Mouse (Mus musculus) kidney, adult 8-10 months (tissue): ENCODE measurements at regions not wholly inside any gene's neighbourhood (a gene's known extent, or its start where the extent isn't known, plus 50 kb on each side); places are given as distances from the start of the nearest gene placed in this dataset.

Experiments used
- DNase-seq, 2 experiments: peaks; one replicate each; pipeline ENCODE4 v3.0.0; 2022

DNA sequence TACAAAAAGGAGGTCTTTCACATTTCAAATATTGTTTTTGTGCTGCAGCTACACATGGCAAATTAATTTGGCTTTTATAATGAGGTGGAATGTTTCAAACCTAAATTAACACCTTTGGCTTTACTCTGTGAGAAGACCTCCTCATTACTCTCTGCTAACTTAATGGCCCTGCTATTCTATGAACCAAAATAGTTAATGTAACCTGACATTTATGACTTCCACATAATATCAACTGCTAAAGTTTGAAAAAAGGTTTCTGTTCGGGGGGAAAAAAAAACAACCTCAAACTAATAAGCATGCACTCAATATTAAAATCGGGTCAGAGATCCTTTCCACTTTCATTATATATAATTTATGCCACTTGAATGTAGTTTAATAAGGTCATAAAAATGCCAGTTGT, 197.2 kb upstream of the Cep162 start:
- DNase-seq, result no peak

DNA sequence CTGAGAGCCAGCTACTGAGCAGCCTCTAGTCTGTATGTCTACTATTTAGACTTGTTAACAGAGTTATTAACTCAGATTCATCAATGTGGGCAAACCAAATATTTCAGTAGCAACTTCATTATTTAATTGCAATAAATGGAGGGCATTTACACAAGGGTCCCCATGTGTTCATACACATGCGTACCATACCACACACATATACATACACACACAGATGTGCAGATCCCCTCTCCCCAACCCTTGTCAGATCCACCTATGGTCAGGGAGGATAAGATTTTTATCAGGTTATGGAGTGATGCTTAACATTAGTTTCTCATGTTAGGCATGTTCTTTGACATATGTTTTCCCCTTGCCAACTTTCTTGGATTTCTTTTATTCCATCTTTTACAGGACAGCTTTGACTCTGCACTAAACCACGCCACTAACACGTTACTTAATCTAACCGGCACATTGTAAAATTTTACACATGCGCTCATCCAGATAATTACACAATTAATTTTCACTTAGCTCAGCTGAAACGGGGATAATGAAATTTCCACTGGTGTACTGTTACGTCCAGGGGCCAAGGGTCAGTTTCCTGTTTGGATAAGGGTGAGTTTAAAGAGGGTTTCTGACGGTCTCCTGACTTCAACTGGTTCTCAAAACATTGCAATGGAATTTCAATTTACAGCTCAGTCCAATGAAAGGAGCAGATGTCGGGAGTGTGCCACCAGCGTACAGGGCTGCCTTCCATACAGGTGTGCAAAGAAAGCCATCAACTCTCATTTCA, 188.3 kb upstream of the Cep162 start:
- DNase-seq, result no peak

DNA sequence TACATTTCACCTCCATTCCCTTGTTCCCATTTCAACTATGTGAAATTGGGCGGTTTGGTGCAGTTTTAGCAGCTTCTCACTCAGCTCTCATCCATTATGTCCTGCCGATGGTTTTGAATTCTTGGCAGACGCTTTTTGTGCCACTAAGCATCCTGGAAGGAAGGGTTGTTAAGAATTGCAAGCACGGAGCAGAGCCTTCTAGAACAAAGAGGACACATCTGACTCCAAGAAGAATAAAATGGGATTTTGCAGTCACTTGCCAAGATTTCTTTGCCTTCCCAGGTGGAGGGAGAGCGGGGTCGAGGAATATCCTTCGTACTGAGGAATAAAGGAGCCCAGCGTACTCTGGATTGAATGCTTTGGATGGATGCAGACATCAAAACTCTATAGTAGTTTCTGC, 176.7 kb upstream of the Cep162 start:
- no peak for DNase-seq

DNA sequence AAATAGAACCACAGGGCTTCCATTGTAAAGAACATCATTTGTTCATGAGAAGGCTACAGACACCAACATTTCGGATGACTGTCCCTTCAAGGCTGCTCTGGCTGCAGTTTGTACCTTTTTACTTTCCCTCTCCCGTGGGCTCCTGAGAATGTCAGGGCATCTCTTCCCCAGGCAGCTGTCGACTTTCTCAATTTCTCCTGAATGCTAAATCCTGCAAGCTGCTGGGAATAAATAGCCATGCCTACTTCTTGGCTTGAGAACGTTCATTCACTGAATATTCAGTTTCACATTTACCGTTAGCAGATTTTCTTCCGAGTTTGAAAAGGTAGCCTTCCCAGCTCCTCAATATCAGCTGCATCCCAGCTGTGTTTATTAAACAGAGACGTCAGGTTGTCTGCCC, 176.2 kb upstream of the Cep162 start:
- DNase-seq, result no peak

DNA sequence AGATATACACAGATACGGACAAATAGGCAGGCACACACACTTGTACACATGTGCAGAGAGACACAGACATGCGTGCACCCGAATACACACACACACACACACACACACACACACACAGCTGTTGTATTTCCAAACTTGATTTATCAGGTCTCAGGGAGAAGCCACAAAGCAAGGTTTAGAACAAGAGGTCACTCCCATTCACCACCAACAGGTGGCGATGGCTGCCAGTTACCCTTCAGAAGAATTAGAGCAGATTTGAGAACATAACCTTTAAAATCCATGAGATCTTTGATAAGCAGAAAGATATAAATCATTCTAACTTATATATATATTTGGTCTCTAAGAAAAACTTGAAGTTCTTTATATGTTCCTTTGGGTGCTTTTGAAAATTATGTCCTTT, 169.9 kb upstream of the Cep162 start:
- peak in 1 of 2 experiments; percentile 41 for DNase-seq

DNA sequence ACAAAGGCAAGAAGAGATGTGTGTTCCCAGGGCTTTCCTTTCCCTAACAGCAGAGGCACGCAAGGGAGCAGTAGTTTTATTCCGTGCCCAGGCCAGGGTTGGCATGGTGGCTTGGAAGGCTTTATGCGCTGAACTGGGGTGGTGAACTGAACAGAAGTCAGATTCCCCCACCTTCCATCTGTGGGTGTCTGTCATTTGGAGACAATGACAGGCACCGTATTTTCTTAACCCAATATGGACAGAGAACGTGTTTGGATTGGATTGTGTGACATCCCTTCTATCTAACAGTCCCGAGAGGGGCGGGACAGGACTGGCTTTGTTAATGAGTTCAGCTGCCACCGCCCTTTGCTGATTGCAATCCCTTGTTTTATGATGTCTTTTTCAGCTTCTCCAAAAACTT, 165.8 kb upstream of the Cep162 start:
- no peak for DNase-seq

DNA sequence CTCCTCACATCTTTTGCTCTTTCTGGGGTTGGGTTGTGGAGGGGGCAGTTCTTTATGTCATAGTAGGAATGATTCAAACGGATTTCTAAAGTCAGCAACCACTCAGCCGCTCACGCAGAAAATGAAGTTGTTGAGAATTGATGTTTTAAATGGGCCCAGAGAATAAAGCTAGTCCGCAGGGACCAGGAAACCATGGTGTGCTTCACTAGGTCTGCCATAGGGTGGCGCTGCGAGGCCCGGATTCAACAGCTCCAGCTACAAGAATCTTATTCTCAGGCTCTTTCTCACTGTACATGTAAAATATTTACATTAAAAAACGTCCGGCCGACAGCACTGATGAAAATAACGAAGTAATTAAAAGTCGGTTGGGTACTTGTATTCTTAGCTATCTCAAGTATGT, 164.0 kb upstream of the Cep162 start:
- peak in 1 of 2 experiments; percentile 15 for DNase-seq

DNA sequence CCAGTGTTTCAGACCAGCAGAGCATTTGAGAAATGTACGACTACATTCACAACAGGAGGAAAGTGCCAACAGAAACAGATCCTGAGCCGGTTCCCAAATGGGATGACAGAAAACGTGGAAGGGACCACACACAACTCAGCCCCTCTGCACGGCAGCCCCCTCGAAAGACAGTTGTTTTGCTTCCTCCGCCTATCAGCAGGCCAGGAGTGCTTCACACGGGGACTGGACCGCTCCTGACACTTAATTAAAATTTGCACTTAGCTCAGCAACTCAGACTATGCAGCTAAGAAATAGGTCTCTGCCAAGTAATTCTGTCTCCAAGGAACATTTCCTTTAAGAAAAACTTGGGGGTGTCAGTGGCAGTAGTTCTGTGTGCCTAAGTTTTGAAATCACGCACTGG, 157.6 kb upstream of the Cep162 start:
- no peak for DNase-seq

DNA sequence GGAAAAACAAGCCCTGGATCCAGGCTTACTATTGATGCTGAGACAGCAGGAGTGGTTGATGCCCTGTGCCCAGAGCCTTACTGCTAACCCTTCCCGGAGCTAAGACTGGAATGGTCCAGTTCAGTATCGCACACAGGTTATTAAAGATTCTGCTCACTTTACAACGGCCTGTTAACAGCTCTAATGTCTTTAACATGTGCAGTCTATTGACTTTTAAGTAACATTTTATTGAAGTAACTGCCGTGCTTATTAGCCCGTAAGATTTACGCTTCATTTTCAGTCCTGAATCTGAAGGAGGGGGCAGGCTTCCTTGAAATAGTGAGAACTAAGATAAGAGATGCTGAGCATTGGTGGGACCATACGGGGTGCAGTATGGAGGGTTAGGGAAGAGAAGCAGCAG, 155.7 kb upstream of the Cep162 start:
- DNase-seq, result no peak

DNA sequence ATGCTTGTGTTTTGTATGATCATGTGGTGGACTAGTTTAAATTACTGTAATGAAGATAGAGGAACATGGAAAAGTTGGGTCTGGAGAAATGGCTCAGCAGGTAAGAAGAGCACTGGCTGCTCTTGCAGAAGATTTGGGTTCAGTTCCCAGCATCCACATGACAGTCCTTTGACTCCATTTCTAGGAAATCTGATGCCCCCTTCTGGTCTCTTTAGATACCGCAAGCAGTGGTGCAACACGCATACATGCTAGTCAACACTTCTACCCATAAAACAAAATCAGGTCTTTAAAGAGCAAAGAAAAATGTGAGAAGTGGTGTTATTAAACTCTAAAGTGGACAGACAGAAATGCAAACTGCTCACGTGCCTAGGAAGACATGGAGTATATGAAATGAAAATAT, 154.4 kb upstream of the Cep162 start:
- no peak for DNase-seq

DNA sequence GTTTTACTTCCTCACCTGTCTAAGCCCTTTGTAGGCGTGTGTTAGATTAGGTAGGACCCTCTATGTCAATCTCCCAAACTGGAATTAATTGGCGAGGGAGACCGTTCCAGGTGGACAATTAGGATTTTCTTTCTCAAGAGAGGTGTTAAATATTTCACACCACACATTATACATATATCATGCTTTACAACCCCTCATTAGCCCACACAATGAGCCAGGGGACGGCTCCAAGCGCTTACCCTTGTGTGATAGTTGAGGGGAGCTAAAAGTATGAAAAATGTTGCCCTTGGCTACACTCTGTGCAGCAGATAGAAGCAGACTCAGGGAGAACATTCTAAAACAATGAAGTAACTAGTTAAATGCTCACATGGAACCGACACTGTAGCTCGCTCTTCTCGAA, 153.5 kb upstream of the Cep162 start:
- DNase-seq, result no peak

DNA sequence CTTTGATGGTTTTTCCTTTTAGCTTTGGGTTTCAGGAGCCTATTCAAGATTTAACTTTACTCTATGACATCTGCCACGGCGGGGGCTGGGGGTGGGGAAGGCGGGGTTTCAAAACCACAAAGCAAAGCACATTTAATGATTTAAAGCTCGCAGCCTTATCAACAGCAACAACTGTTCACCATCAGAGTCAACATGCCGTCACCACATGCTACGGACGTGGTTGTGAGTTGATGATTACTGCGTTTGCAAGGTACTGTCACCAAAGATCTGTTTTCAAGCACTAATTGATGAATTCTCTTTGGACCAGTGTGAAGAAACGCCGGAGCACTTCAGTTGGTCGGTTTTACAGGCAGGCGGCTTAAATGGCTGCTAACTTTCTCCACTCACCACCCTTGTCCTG, 151.1 kb upstream of the Cep162 start:
- no peak for DNase-seq

DNA sequence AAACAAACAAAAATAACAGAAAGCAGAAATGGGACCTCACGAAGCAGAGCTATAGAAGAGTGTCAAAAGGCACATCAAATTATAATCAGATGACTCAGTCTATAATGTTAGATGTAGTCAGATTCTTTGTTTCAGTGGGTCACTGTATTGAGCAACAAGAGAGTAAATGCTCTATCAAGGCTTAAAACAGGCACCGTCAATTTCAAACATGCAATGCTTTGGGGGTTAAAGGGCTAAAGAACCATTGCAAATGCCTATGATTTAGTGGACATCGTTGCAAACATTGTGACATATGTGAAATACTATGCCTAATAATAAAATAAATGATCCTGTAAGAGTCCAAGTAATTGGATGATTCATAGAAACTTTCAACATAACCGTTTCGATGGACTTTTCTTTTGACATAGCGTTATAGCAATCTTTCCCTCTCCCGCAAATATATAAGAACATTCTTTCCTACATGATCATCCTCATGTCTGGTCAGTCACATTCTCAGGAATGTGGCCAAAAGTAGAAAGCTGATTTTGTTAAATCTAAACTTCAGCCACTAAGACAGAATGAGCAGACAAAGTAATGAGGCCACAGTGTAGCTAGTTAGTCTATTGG, 149.9 kb upstream of the Cep162 start:
- DNase-seq, result no peak

DNA sequence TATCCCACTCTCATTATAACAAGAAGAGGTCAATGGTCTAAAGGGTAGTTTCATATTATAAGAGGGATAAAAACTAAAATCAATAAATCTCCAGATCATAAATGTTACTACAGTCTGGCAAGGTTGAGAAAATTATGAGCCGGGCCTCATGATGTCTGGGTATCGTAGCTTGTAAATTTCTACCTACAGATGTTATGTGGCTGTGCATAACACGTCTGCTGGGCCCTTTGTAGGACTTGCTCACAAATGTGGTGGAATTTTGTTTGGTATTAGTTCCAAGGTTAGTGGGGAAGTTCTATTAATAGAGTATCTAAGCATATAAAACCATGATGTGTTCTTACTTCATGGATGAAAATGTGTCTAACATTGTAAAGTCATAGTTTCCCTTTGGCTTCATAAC, 146.7 kb upstream of the Cep162 start:
- DNase-seq, result no peak

DNA sequence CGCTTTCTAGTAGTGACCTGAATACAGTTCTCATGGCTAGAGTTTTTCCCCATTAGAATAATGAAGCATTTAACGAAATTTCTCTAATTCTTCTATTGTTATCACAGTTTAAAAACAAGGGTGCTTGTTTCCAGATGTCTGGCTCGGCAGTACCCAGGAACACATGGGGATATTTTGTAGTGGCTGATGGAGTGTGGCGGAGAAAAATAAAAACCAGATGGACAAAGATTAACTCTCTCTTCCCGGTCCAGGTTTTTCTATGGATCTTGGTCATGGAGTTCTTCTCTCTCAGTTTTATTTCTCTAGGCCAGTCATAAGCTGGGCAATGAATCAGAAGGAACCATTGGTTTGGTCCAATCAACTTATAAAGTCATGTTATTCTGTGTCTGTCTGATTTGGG, 132.2 kb upstream of the Cep162 start:
- no peak for DNase-seq

DNA sequence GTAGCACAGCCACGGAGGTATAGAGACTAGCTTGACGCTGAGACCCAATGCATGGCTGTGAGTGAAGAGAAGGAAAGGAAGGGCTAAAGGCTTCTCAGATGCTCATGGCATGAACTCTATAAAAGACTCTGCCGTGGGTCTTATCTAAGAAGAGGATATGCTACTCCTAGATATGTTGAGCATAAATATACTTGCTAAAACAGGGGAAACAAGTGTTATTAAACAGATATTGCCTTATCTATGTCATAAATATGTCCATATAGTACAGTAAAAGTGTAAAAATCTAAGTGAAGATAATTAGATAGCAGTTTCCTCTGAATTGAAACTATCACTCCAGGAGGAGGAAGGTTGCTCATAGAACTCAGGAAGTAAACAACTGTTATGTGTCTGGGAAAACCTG, 128.2 kb upstream of the Cep162 start:
- no peak for DNase-seq

DNA sequence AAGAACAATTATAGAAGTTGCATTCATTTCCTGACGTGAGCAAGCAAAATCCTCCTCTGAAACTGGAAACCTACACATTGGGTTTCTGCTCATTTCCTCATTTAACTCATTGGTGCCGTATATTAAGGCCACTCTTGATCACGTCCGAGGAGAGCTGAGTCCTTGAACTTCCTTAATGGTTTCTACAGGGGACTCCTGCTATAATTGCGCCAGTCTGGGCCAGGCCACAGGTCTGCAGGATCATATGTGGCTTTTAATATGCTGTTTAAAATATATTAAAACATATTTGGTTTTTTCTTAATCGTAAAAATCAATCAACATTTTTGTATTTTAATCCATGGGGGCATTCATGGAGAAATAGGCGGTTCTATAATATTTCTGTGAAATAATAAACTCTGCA, 122.6 kb upstream of the Cep162 start:
- DNase-seq, result no peak

DNA sequence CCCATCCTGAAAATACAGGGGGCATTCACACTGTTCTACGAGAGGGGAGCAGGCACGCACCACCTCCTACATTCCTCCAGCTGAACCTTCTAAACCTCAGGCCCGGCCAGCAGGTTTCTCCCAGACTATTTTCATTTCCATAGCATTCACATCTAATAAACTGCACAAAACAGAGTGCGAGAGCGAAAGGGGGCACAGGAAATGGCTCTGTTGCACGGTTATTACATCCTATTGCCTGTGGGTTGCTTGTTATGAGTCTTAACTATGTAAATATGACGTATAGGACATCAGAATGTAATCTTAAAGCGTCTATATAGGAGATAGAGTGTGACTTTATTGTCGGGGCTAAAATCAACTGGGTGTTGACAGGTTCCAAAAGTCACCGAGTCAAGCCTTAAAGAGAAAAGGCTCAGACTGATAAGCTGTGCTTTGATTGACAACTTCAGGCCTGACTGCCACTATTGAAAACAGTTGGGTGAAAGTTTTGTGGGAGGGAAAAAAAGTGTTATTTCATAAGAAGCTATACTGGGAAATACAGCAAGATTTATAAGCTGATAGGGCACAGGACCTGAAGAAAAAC, 121.5 kb upstream of the Cep162 start:
- DNase-seq, result no peak

DNA sequence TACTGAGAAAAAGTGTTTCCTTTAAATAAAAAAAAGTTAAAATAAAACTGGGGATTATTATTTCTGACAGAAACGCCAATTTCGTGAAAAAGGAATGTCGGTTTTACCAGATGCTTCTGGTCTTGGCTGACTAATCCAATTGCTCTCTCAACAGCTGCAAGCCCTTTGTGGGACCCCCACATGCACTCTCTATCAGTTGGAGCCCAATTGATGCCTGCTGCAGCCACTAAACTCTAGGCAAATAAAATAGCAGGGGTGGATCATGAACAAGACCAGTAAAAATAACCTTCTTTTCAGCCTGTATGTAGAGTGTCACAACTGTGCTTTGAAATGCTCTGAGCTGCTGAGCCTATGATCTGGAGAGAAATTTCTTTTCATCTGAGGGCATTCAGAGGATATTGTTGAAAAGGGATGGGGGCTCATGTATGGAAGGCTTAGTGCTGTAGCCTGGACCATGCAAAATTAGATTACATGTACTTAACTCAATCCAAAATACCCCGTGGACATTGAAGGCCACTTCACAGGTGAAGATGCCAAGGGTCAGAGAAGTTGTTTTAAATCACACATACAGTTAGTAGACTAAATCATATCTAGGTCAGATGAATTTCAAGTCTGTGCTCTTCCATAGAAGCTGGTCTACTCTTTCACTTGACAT, 117.0 kb upstream of the Cep162 start:
- no peak for DNase-seq

DNA sequence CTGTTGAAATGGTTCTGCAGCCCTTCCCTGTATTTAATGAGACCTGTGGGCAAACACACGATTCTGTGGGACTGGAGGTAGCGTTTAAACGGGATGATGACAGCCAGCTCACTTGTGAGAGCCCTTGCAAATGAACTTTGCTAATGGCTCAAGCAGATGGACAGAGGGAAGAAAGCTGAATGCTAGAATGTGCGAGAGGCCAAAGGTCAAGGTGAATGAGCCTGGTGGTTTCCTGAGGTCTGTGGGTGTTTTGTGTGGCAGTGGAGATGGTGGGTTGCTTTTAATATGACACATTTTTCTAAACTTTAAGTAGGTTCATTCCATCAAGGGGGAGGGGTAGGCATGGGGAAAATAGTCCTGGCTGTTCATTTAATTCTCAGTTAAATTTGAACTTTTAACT, 113.7 kb upstream of the Cep162 start:
- no peak for DNase-seq

DNA sequence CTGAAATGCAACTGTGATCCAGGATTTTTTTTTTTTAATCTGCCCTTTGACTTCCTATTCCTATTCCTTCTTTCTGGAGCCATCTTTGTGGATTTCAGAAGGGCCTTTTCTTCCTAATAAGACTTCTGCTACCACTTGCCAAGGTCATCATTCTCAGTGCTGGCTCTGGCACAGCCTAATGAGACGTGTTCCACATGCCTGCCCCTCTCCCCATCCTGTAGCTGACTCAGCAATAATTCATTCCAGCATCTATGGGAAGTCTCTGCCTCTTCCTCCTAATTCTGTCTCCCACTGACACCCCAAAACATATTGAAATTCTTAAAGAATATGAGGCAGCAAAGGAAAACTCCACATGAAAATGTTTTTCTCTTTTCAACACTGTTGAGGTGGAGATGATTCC, 91.7 kb upstream of the Cep162 start:
- DNase-seq, result no peak

DNA sequence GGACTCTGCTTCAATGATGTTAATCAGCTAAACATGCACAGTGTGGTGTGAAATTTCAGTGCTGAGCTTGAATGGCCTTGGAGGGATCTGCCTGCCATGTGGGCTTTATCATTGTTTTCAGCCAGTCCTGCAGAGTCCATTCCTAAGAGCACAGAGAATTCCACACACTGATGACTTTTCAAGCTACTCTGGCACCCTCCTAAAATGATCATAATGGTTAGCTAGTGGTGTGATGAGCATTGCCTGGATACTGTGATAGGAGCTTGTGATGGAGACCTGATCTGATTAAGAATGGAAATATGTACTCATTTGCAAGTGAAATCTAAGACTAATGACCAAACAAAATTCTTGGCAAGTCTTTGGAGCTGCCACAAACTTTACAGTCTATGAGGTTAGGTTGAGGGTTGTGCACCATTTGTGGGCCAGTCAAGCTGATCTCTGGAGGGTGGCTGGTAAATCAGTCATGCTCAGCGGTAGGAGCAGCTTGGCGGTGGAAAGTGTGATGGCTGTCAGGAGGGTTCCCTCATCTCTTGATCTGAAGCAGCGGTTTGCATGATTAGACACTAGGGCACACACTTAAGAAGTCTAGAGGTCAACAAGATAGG, 91.0 kb upstream of the Cep162 start:
- no peak for DNase-seq

DNA sequence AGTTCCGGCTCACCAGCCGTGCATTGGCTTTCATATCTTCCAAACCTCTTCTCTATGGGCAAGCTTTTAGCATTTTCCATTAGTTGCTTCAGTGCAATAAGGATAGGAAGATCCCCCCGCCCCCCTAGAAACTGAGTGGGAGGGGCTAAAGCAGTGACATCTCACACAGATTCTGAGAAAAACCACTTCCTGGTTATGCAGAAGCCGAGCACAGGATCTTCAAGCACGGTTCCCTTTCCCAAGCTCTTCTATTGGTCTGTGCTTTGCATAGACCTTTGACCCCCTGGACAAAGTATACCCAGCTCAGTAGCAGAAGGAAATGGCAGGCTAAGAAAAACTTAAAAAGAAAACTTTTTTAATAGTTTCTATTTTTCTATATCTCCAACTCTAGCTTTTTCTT, 86.1 kb upstream of the Cep162 start:
- DNase-seq, result peak in 1 of 2 experiments; percentile 1
